Mouse (Mus musculus) kidney, embryonic 14.5 days (tissue): ENCODE measurements around the gene Sez6l. TPM values are rescaled to one million over a fixed set of nuclear protein-coding genes. Genes with fewer than 3 reads are reported as not detected.

Experiments
- ATAC-seq: fragments of 200-750 bp; cut with Nextera tagmentation; 2 replicates; pipeline ENCODE4 v1.8.0; 2017; ENCODE audit warnings: moderate number of reproducible peaks, mild to moderate bottlenecking, moderate TSS enrichment, moderate library complexity; ENCODE audit not compliant: low FRiP score, low TSS enrichment
- H3K27ac ChIP-seq: fragments of 300-500 bp; sonication (generic); 2 replicates; pipeline ENCODE4 v1.5.1; 2014; ENCODE audit warnings: low read depth, mild to moderate bottlenecking, low read length, moderate library complexity, mixed read lengths
- H3K27me3 ChIP-seq: fragments of 300-500 bp; sonication (generic); 2 replicates; pipeline ENCODE4 v1.6.1; 2014; ENCODE audit warnings: mild to moderate bottlenecking, low read length; ENCODE audit not compliant: control insufficient read depth, insufficient read depth
- H3K36me3 ChIP-seq: fragments of 300-500 bp; sonication (generic); 2 replicates; pipeline ENCODE4 v1.6.1; 2014; ENCODE audit warnings: low read length, mixed read lengths; ENCODE audit not compliant: control insufficient read depth, insufficient read depth
- H3K4me1 ChIP-seq: fragments of 300-500 bp; sonication (generic); 2 replicates; pipeline ENCODE4 v1.6.1; 2014; ENCODE audit warnings: low read length, mixed read lengths; ENCODE audit not compliant: control insufficient read depth, insufficient read depth
- H3K4me2 ChIP-seq: fragments of 300-500 bp; sonication (generic); replicated peaks from 2 replicates; pipeline ENCODE4 v1.6.1; 2014; ENCODE audit warnings: low read depth, mild to moderate bottlenecking, low read length
- H3K4me3 ChIP-seq: fragments of 300-500 bp; sonication (generic); 2 replicates; pipeline ENCODE4 v1.5.1; 2014; ENCODE audit warnings: mild to moderate bottlenecking, low read length
- H3K9ac ChIP-seq: fragments of 300-500 bp; sonication (generic); 2 replicates; pipeline ENCODE4 v1.6.1; 2014; ENCODE audit warnings: low read depth, mild to moderate bottlenecking, low read length, moderate library complexity
- H3K9me3 ChIP-seq: fragments of 300-500 bp; sonication (generic); 2 replicates; pipeline ENCODE4 v1.6.1; 2016; ENCODE audit warnings: low read length; ENCODE audit not compliant: control insufficient read depth
- WGBS: fragments of 180-500 bp; shearing (Covaris S2); extraction: QIAGEN DNeasy Blood & Tissue Kit; methylation state at CpG from one replicate; pipeline ENCODE4 v1.1.7; 2014; 5-methylcytosine and 5-hydroxymethylcytosine counted together
- polyA plus RNA-seq: library from polyadenylated mRNA; unstranded; fragments of >200 nt; fragmentation: Nextera tagmentation; extraction: Ambion mirVana; gene quantifications from 2 replicates; pipeline ENCODE4 v1.2.1, GENCODE M21; 2014

The Sez6l gene
- polyA plus RNA-seq, 1 experiment from 2014 or later, result 0.26 TPM

GRCm38 (mm10) chr5:112521703-112522527 lies 55.1 kb downstream of the Sez6l start:
- peaks cover 15% of the 10 kb centered on the region for H3K4me1 ChIP-seq
- no peak overlapping the region for H3K27ac ChIP-seq
- 14% methylated on average over 19 of the region's 19 CpGs for WGBS
- no peak overlapping the region for H3K4me3 ChIP-seq
- no peaks in the 10 kb centered on the region for H3K36me3 ChIP-seq
- H3K4me2 ChIP-seq, result 0 out of 2 replicates have a peak overlapping the region, but pooled peaks have one; percentile 4
- H3K9me3 ChIP-seq, result no peaks in the 10 kb centered on the region
- H3K27me3 ChIP-seq, result peaks cover 2% of the 10 kb centered on the region; the same call in 1 of the 2 replicates
- no peak overlapping the region for H3K9ac ChIP-seq
- no peak for ATAC-seq

DNA sequence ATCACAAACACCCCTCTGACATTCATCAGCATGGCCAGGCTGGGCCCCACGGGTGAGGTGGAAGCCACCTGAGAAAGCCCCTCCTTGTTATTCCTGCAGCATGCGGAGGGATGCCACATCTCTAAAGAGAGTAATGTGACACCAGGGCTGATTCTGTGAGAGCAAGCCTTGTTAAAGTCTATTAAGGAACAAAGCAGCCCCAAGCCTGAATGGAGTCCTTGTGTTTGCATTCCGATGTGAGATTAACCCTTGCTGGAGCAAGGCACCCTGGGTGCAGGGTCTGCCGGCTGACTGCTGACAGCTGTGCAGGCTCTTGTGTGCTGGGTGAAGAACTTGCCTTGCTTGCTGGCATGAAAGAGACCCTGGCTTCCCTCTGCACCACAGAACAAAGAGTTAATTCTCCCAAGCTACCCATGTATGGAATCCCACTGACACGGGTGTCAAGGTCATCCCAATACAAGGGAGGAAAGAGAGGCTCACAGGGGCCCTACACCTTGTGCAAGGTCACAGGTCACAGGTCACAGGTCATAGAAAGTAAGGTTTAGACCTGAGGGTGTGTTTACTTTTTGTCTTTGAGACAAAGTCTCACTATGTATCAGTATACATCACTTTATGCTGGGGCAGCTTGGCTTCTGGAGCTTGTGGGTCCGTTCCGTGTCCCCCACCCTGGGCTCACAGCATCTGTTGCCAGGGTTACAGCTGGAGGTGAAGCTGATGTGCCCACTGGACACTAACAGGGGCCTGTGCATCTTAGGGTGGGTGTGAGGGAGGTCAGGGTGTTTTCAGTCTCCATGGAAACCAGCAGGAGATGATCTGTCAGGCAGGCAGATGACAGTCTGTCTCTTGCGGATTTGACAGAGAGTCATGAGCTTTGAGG lies 55.9 kb downstream of the Sez6l start:
- Histone ChIP-seq H3K4me2 (no peak overlapping the region), H3K9me3 (no peaks in the 10 kb centered on the region), H3K27me3 (peaks cover 2% of the 10 kb centered on the region; the same call in 1 of the 2 replicates), H3K4me3 (no peak overlapping the region), H3K27ac (no peak overlapping the region), H3K9ac (0 out of 2 replicates have a peak overlapping the region, but pooled peaks have one; percentile 4), H3K4me1 (peaks cover 15% of the 10 kb centered on the region), H3K36me3 (no peaks in the 10 kb centered on the region)
- 10% methylated on average over 8 of the region's 8 CpGs for WGBS
- peak; percentile 66; the same call in 1 of the 2 replicates for ATAC-seq

GRCm38 (mm10) chr5:112518773-112519172 lies 58.2 kb downstream of the Sez6l start:
- 77% methylated on average over 2 of the region's 2 CpGs for WGBS
- peaks cover 2% of the 10 kb centered on the region; the same call in 1 of the 2 replicates for H3K27me3 ChIP-seq
- no peak overlapping the region for H3K4me3 ChIP-seq
- H3K27ac ChIP-seq, result no peak overlapping the region
- peaks cover 18% of the 10 kb centered on the region for H3K4me1 ChIP-seq
- ATAC-seq, result no peak
- no peak overlapping the region for H3K4me2 ChIP-seq
- no peaks in the 10 kb centered on the region for H3K9me3 ChIP-seq
- no peak overlapping the region for H3K9ac ChIP-seq
- no peaks in the 10 kb centered on the region for H3K36me3 ChIP-seq

DNA sequence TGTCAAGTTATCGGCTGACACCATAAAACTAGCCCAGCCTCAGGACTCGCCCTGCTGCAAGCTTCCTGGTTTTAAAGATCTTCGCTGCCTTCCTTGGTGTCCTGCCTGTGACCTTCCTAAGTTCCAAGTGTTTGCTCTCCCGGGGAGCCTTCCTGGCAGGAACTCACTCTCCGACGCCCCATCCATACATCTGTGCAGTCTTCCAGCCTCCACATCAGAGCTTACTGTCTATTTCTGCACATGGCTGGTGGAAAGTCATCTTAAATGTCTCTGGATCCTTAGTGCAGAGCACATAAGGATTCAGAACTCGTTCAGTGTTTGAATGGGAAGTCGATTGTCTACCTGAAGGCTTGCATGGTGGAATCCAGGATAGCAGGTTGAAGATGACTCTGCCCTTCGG lies 59.5 kb downstream of the Sez6l start:
- no peak overlapping the region for H3K4me3 ChIP-seq
- no peak for ATAC-seq

DNA sequence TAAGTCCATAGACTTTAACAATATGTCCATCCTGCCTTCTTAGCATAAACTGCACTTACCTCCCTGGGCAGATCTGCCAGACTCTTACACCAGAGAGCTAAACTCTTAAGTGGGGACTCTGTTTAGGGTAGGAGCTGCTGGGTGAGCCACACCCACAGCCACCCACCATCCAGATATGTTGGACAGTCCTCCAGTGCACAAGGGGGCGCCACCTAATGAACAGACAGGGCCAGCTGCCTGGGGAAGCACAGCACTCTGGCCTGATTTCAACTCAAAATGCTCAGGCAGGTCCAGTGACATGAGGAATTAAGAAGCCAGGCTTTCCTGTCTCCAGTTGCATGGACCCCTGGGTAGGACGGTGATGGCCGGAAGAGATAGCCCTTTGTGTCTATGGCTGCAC lies 60.5 kb downstream of the Sez6l start:
- WGBS, result 99% methylated on average over 3 of the region's 3 CpGs
- Histone ChIP-seq H3K27ac (no peak overlapping the region), H3K4me3 (no peak overlapping the region), H3K9ac (no peak overlapping the region), H3K27me3 (peaks cover 2% of the 10 kb centered on the region; the same call in 1 of the 2 replicates), H3K36me3 (no peaks in the 10 kb centered on the region), H3K9me3 (no peaks in the 10 kb centered on the region), H3K4me2 (no peak overlapping the region), H3K4me1 (peaks cover 13% of the 10 kb centered on the region)
- no peak for ATAC-seq

More for the DNA sequence above, 59.5 kb downstream of the Sez6l start:
- no peaks in the 10 kb centered on the region for H3K9me3 ChIP-seq
- H3K4me1 ChIP-seq, result peaks cover 18% of the 10 kb centered on the region
- no peak overlapping the region for H3K27ac ChIP-seq
- H3K27me3 ChIP-seq, result peaks cover 2% of the 10 kb centered on the region; the same call in 1 of the 2 replicates
- H3K4me2 ChIP-seq, result no peak overlapping the region
- 83% methylated on average over 9 of the region's 9 CpGs for WGBS
- H3K9ac ChIP-seq, result no peak overlapping the region
- H3K36me3 ChIP-seq, result no peaks in the 10 kb centered on the region

GRCm38 (mm10) chr5:112510351-112510750 lies 66.6 kb downstream of the Sez6l start:
- no peak overlapping the region for H3K9ac ChIP-seq
- no peaks in the 10 kb centered on the region for H3K4me1 ChIP-seq
- H3K36me3 ChIP-seq, result no peaks in the 10 kb centered on the region
- H3K9me3 ChIP-seq, result peaks cover 10% of the 10 kb centered on the region
- WGBS, result 88% methylated on average over 8 of the region's 8 CpGs
- no peak for ATAC-seq
- H3K27me3 ChIP-seq, result no peaks in the 10 kb centered on the region
- H3K4me2 ChIP-seq, result no peak overlapping the region
- no peak overlapping the region for H3K4me3 ChIP-seq
- H3K27ac ChIP-seq, result no peak overlapping the region

DNA sequence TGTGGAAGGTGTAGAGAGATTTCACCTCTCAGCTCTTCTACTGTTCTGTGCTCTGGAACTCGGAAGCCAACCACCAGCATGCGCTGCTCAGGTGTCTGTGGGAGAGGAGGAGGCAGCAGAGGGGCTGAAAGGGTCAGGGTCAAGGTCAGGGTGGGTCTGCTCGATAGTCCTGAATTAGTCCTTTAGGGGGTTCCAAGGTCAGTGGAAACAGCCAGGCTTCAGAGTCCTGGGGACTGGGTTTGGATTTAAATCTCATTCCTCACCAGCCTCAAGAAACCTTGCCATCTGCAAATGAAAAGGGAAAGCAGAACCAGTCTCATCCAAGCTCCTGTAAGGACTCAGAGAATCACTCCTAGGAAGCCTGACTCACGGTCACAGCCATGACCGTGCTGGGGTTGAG lies 67.1 kb downstream of the Sez6l start:
- H3K4me3 ChIP-seq, result no peak overlapping the region
- H3K27ac ChIP-seq, result no peak overlapping the region
- peaks cover 10% of the 10 kb centered on the region for H3K9me3 ChIP-seq
- ATAC-seq, result no peak
- no peak overlapping the region for H3K4me2 ChIP-seq
- H3K4me1 ChIP-seq, result no peaks in the 10 kb centered on the region
- H3K36me3 ChIP-seq, result no peaks in the 10 kb centered on the region
- 48% methylated on average over 5 of the region's 5 CpGs for WGBS
- H3K9ac ChIP-seq, result no peak overlapping the region
- H3K27me3 ChIP-seq, result no peaks in the 10 kb centered on the region

- no peak overlapping the region for H3K9ac ChIP-seq
- 83% methylated on average over 4 of the region's 4 CpGs for WGBS
- no peak for ATAC-seq
Observed at GRCm38 (mm10) chr5:112505595-112505994, 71.4 kb downstream of the Sez6l start.

More at GRCm38 (mm10) chr5:112505595-112505994, 71.4 kb downstream of the Sez6l start:
- H3K9me3 ChIP-seq, result peaks cover 10% of the 10 kb centered on the region
- H3K4me1 ChIP-seq, result no peaks in the 10 kb centered on the region
- H3K27ac ChIP-seq, result no peak overlapping the region
- H3K4me2 ChIP-seq, result no peak overlapping the region
- no peaks in the 10 kb centered on the region for H3K27me3 ChIP-seq
- no peaks in the 10 kb centered on the region for H3K36me3 ChIP-seq
- H3K4me3 ChIP-seq, result no peak overlapping the region
